Mouse (Mus musculus): ENCODE data around the gene Rbfox1.

Rbfox1 gene

GRCm38 (mm10) chr16:6349381-6349780 is 464.2 kb downstream of the Rbfox1 start:
- DNase-seq (ENCODE audit: low spot score): no peak

DNA sequence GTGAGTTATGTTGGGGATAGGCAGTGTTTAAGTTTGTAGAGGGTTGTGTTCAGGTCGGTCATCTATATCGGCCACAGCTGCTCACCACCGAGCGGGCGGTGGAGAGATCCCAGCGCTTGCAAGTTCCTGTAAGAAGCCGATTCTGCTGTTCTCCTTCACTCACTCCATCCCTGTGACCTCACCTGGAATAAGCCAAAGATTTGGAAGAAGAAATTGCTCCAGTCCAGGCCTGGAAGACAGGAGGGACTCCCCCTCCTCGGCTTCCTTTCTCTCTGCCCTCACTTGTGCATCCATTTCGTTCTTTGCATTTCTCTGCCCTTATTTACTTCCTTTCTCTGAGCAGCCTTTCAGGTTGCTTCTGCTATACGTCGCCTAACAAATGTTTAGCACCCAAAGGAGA is 465.1 kb downstream of the Rbfox1 start:
- no peak for DNase-seq (ENCODE audit: low spot score)

- DNase-seq (ENCODE audit: low spot score): no peak
Observed at GRCm38 (mm10) chr16:6353191-6353590, 468.0 kb downstream of the Rbfox1 start.

DNA sequence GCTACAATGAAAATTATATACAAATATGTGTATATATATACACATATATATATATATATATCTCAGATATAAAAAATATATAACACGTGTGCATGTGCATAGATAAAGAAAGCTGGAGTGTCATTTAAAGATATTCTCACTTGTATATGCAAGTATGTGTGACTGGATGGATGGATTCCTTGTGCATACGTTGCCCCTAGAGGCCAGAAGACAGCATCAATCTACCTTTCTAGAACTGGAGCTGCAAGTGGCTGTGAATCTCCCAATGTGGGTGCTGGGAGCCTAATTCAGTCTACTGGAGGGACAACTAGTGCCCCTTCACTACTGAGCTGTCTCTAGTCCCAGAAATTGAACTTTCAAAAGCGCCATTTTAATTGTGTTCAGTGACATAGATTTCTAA is 471.8 kb downstream of the Rbfox1 start:
- no peak for DNase-seq (ENCODE audit: low spot score)

- no peak for DNase-seq (ENCODE audit: low spot score)
Observed at GRCm38 (mm10) chr16:6365793-6366192, 480.6 kb downstream of the Rbfox1 start.

DNA sequence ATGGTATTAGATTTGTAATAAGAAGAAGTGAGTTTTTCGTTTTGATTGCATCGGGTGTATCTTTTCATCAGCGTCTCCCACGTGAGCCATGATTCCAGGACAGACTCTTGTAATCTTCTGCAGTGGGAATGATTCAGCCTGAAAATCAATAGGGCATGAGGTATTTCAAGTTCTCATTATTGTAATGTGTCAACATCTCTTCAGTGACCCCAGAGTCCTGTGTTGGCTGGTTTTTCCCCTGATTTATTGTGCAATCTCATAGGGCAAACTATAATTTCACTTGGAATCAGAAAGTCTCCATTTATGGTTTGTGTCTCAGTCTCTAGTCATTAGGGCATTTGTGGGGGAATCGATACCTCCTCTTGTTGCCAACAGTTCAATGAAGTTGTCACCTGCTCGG is 481.5 kb downstream of the Rbfox1 start:
- no peak for DNase-seq (ENCODE audit: low spot score)

DNA sequence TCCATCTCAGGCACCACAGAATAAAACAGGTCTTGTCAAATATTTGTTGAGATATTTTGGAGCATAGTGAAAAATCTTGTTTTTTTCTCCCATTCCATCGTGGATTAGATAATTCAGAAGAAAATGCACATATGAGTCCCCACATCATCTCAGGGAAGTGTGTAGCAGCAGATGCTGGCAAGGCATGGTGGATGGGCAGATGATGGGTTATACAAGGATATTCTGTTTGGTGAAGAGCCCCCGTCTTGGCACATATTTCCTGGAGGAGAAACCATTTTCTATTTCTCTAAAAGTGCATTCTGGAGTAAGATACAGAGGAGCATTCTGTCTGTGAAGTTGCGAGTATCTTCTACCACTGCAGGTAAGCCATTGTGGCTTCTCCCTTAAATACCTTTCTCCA is 495.8 kb downstream of the Rbfox1 start:
- no peak for DNase-seq (ENCODE audit: low spot score)

- no peak for DNase-seq (ENCODE audit: low spot score)
Observed at GRCm38 (mm10) chr16:6381572-6381971, 496.4 kb downstream of the Rbfox1 start.

DNA sequence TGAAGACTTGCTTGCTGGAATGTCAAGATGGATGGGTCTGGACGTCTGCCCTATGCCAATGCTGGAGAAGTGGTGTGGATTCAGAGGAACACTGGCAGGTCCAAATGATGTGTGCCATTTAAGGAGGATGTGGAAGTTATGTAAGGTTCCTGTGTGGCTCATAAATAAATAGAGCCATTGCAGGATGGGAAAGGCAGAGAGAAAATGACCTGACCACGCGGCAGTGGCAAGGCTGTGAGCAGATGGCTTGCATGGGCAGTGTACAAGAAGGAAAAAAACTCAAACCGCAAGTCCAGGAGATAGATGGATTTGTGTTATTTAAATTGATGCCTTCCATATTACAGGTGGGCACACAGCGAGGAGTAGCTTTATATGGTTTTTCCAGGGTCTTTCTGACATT is 497.6 kb downstream of the Rbfox1 start:
- DNase-seq (ENCODE audit: low spot score): no peak

DNA sequence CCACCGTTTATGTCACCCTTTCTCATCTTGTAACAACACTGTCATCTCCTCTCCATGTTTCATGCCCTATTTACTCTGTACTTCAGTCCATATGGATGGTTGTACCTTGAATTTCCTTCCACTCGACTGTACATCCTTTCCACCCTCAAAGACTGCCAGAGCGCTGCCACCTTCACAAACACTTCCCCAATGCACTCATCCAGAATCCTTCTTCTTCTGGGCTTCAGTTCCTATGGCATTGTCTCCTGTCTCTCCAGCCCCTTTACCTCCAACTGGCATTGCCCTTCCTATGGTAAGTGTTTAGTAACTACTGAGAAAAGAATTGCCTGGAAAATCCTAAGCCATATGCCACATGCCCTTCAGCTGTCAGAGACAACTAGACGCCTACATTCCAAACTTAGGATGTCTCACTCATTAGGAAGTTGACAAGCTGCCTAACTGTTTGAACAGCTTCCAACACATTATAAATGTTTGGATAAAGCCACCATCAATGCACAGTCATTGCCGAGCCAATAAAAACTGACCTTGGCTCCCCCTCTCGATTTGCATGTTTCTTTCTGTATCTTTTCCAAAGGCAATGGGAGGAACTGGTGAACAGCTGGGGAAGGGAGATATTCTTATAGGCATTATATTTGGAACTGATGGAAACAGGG is 505.2 kb downstream of the Rbfox1 start:
- DNase-seq (ENCODE audit: low spot score): no peak

GRCm38 (mm10) chr16:6396676-6397409 is 511.7 kb downstream of the Rbfox1 start:
- DNase-seq (ENCODE audit: low spot score): no peak

GRCm38 (mm10) chr16:6397635-6398034 is 512.5 kb downstream of the Rbfox1 start:
- no peak for DNase-seq (ENCODE audit: low spot score)

DNA sequence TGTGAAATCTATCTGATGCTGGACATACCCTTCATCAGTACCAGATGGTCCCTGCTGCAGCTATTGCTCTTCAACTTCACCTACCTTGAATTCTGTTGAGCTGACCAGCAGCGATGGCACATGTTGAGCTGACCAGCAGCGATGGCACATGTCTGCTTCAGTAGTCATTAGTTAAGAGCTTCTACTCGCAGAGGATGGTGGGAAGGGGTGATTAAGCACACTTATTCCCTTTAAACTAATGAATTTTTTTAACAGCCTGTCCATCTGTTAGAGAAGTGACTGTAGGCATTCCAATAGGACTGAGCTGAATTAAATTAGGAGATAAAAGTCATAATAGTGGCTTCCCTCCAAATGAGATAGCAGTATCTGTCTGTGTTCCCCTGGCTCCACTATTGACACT is 517.7 kb downstream of the Rbfox1 start:
- DNase-seq (ENCODE audit: low spot score): no peak

DNA sequence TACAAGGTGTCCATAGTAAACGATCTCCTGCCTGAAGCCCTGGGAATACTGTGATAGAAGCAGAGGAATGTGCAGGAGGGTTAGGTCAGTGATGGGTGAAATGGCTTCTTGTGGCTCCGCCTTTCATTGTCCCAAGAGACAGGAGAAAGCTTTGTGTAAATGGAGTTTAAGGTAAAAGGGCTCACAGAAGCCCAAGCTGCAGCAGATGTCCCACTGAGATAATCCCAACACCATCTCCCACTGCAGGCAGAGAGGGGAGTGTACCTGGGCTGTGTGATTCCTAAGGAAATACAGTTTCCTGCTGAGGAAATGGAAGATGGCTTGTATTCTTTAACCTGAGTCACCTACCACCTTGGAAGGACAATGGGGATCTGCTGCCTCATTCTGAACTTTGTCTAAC is 529.7 kb downstream of the Rbfox1 start:
- DNase-seq (ENCODE audit: low spot score): no peak

DNA sequence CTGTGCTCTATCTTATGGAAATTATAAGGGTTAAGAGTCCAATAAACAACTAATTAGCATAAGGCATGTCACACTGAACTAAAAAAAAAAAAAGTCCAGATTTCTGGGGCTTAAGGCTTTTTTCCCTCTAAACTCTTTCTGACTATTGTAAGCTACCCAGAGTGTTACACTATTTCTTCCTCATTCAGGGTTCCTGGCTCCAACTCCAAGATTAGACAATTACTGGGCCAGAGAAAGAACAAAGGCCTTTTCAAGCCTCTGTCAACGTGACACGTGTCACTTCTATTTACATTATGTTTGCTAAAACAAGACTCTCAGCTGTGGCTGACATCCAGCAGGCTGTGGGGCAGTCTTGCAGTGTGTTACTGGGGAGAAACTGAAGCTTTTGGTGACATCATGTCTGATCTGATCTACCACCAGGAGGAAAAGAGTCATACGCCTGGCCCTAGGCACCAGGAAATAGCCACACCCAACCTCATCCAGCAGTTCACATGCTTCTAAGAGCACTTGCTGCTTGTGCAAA is 536.5 kb downstream of the Rbfox1 start:
- no peak for DNase-seq (ENCODE audit: low spot score)

DNA sequence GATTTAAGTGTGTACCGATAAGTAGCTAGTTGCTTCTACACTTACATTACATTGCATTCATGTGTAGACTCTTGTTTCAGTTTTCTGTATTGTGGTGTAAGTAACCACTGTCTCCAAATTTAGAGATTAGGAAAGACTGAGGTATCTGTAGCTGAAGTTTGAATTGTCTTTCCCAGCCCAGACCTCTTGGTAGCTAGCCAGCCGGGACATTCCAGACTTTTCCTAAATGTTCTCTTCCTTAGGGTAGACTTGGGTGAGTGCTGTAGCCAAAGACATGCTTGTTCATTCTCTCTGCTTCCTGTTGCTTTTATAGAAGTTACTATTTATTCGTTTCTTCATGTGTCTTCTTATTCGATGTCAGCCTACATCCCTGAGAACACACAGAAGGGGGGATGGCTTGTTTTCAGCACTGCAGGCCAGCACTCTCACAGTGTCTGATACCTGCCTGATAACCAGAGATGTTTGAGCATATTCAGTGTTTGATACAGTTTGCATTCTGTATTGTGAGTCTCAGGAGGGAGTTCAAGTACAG is 538.8 kb downstream of the Rbfox1 start:
- no peak for DNase-seq (ENCODE audit: low spot score)

- DNase-seq (ENCODE audit: low spot score): no peak
Observed at GRCm38 (mm10) chr16:6424738-6425137, 539.6 kb downstream of the Rbfox1 start.

- no peak for DNase-seq (ENCODE audit: low spot score)
Observed at GRCm38 (mm10) chr16:6427292-6428281, 542.4 kb downstream of the Rbfox1 start.

- DNase-seq (ENCODE audit: low spot score): no peak
Observed at GRCm38 (mm10) chr16:6430981-6431380, 545.8 kb downstream of the Rbfox1 start.

DNA sequence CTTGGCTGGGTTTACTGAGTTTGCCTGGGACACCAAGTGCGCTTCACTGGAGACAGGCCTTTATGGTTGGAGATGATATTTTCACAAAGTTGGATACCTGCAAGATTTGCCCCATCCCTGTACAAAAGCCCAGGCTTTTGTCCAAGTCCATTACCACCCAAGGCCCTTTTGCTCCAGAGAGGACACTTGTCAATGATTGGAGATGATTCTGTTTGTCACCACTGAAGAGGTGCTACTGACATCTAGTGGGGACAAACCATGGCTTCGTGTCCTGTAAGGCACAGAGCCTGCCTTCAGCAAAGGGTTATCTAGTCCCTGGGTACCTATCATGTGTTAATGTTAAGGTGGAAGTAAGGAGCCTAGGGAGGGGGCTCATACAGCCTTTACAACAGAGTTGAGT is 551.3 kb downstream of the Rbfox1 start:
- DNase-seq (ENCODE audit: low spot score): no peak

DNA sequence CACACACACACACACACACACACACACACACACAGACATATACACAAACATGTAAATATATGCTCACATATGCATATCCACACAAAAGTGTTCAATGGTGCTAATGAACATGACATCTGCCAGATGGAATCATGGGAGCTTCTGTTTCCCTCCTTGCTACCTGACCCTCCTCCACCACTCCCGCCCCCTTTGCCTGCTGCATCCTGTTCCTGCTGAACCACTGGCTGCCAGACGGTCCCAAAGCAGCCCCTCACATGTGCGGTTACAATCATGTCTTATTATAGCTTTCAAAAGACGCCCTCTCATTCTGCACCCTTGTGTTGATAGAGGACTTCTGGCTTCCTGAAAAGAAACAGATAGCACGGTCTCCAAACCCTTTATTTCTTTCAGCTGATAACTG is 563.1 kb downstream of the Rbfox1 start:
- DNase-seq (ENCODE audit: low spot score): no peak

DNA sequence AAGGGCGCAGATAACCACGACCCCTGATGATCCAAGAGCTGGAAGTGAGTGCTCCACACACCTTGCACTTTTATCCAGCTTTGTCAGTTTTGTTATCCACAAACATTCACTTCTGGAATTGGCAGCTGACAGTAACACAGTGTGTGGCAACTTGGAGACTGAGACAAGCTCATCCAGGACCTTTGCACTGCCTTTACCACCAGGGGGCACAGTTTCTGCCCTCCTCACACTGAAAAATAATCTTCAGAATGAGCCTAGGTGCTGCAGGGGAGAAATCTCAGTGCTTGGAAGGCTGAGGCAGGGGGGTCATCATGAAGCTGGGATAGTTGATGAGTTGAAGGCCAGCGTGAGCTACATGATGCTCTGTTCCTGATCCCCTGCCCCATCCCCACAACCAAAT is 570.2 kb downstream of the Rbfox1 start:
- DNase-seq (ENCODE audit: low spot score): no peak

Data from urinary bladder, postnatal 25 days (tissue).